Mouse (Mus musculus): ENCODE results near the gene Lrrc56. TPM values are rescaled to one million over a fixed set of nuclear protein-coding genes. Genes with fewer than 3 reads are reported as not detected.

The Lrrc56 gene
- polyA plus RNA-seq, 1 experiment, result 131 TPM

- Histone ChIP-seq H3K4me3 (ENCODE audit: control insufficient read depth, low read depth, low read length) (no peak overlapping the region), H3K27me3 (ENCODE audit: control insufficient read depth, insufficient read depth, low read length) (no peaks in the 10 kb centered on the region), H3K4me1 (ENCODE audit: control insufficient read depth, insufficient read depth, low read length) (peaks cover 7% of the 10 kb centered on the region), H3K27ac (ENCODE audit: control insufficient read depth, insufficient read depth, low read depth, low read length) (no peak overlapping the region), H3K36me3 (ENCODE audit: control insufficient read depth, insufficient read depth, low read length) (no peaks in the 10 kb centered on the region)
- TF ChIP-seq POLR2A (IDR thresholded peaks at IDR 0.05; ENCODE audit: control insufficient read depth, low read depth, low read length) (no peak), CTCF (IDR thresholded peaks at IDR 0.05; ENCODE audit: control insufficient read depth, insufficient read depth, insufficient replicate concordance, low read depth, low read length) (no peak)
Observed at GRCm38 (mm10) chr7:141191796-141192685, 1.9 kb upstream of the Lrrc56 start.

GRCm38 (mm10) chr7:141192776-141193347 is 1.1 kb upstream of the Lrrc56 start:
- no peaks in the 10 kb centered on the region for H3K27me3 ChIP-seq (ENCODE audit: control insufficient read depth, insufficient read depth, low read length)
- peak overlapping the region; percentile 42; the same call in 1 of the 2 replicates for H3K27ac ChIP-seq (ENCODE audit: control insufficient read depth, insufficient read depth, low read depth, low read length)
- H3K4me3 ChIP-seq (ENCODE audit: control insufficient read depth, low read depth, low read length), result peak overlapping the region; percentile 83
- H3K36me3 ChIP-seq (ENCODE audit: control insufficient read depth, insufficient read depth, low read length), result no peaks in the 10 kb centered on the region
- TF ChIP-seq POLR2A (IDR thresholded peaks at IDR 0.05; ENCODE audit: control insufficient read depth, low read depth, low read length), result no peak
- TF ChIP-seq CTCF (IDR thresholded peaks at IDR 0.05; ENCODE audit: control insufficient read depth, insufficient read depth, insufficient replicate concordance, low read depth, low read length), result no peak
- peaks cover 7% of the 10 kb centered on the region for H3K4me1 ChIP-seq (ENCODE audit: control insufficient read depth, insufficient read depth, low read length)

GRCm38 (mm10) chr7:141193348-141193856 is 555 bp upstream of the Lrrc56 start:
- no peaks in the 10 kb centered on the region for H3K27me3 ChIP-seq (ENCODE audit: control insufficient read depth, insufficient read depth, low read length)
- TF ChIP-seq CTCF (IDR thresholded peaks at IDR 0.05; ENCODE audit: control insufficient read depth, insufficient read depth, insufficient replicate concordance, low read depth, low read length), result no peak
- no peak for TF ChIP-seq POLR2A (IDR thresholded peaks at IDR 0.05; ENCODE audit: control insufficient read depth, low read depth, low read length)
- no peaks in the 10 kb centered on the region for H3K36me3 ChIP-seq (ENCODE audit: control insufficient read depth, insufficient read depth, low read length)
- H3K4me3 ChIP-seq (ENCODE audit: control insufficient read depth, low read depth, low read length), result peak overlapping the region; percentile 83
- H3K27ac ChIP-seq (ENCODE audit: control insufficient read depth, insufficient read depth, low read depth, low read length), result peak overlapping the region; percentile 42; the same call in 1 of the 2 replicates
- peaks cover 7% of the 10 kb centered on the region for H3K4me1 ChIP-seq (ENCODE audit: control insufficient read depth, insufficient read depth, low read length)

DNA sequence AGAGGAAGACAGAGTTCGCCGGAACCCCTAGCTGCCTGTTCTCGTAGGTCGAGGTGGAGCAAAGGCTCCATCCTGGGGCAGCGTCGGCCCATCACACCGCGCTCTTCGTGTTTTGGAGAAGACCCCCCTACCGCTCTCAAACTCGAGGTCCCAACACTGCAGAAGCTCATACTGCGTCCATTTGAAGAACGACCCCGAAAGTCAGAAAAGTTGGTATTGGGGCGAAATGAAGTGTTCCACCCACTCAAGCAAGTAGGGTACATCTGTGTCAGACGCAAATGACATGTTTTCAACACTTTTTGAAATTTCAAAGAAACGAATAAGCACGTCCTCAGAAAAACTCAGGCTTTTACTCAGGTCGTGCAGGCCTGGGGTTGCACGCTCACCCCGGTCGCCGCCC is 452 bp downstream of the Lrrc56 start:
- peak overlapping the region; percentile 79 for H3K27ac ChIP-seq (ENCODE audit: control insufficient read depth, insufficient read depth, low read depth, low read length)
- no peaks in the 10 kb centered on the region for H3K27me3 ChIP-seq (ENCODE audit: control insufficient read depth, insufficient read depth, low read length)
- peak overlapping the region; percentile 95 for H3K4me3 ChIP-seq (ENCODE audit: control insufficient read depth, low read depth, low read length)
- H3K4me1 ChIP-seq (ENCODE audit: control insufficient read depth, insufficient read depth, low read length), result peaks cover 7% of the 10 kb centered on the region
- TF ChIP-seq POLR2A (IDR thresholded peaks at IDR 0.05; ENCODE audit: control insufficient read depth, low read depth, low read length) (no peak), CTCF (IDR thresholded peaks at IDR 0.05; ENCODE audit: control insufficient read depth, insufficient read depth, insufficient replicate concordance, low read depth, low read length) (no peak)
- H3K36me3 ChIP-seq (ENCODE audit: control insufficient read depth, insufficient read depth, low read length), result no peaks in the 10 kb centered on the region; the same call in 1 of the 2 replicates

GRCm38 (mm10) chr7:141194830-141195229 is 873 bp downstream of the Lrrc56 start:
- TF ChIP-seq POLR2A (IDR thresholded peaks at IDR 0.05; ENCODE audit: control insufficient read depth, low read depth, low read length) (peak; percentile 84), CTCF (IDR thresholded peaks at IDR 0.05; ENCODE audit: control insufficient read depth, insufficient read depth, insufficient replicate concordance, low read depth, low read length) (no peak)
- peak overlapping the region; percentile 79 for H3K27ac ChIP-seq (ENCODE audit: control insufficient read depth, insufficient read depth, low read depth, low read length)
- H3K4me3 ChIP-seq (ENCODE audit: control insufficient read depth, low read depth, low read length), result peak overlapping the region; percentile 95
- peaks cover 7% of the 10 kb centered on the region for H3K4me1 ChIP-seq (ENCODE audit: control insufficient read depth, insufficient read depth, low read length)
- no peaks in the 10 kb centered on the region; the same call in 1 of the 2 replicates for H3K36me3 ChIP-seq (ENCODE audit: control insufficient read depth, insufficient read depth, low read length)
- H3K27me3 ChIP-seq (ENCODE audit: control insufficient read depth, insufficient read depth, low read length), result no peaks in the 10 kb centered on the region

GRCm38 (mm10) chr7:141195754-141196153 is 1.8 kb downstream of the Lrrc56 start:
- no peak overlapping the region for H3K27ac ChIP-seq (ENCODE audit: control insufficient read depth, insufficient read depth, low read depth, low read length)
- peaks cover 7% of the 10 kb centered on the region for H3K4me1 ChIP-seq (ENCODE audit: control insufficient read depth, insufficient read depth, low read length)
- no peaks in the 10 kb centered on the region; the same call in 1 of the 2 replicates for H3K36me3 ChIP-seq (ENCODE audit: control insufficient read depth, insufficient read depth, low read length)
- H3K27me3 ChIP-seq (ENCODE audit: control insufficient read depth, insufficient read depth, low read length), result no peaks in the 10 kb centered on the region
- no peak for TF ChIP-seq POLR2A (IDR thresholded peaks at IDR 0.05; ENCODE audit: control insufficient read depth, low read depth, low read length)
- no peak for TF ChIP-seq CTCF (IDR thresholded peaks at IDR 0.05; ENCODE audit: control insufficient read depth, insufficient read depth, insufficient replicate concordance, low read depth, low read length)
- H3K4me3 ChIP-seq (ENCODE audit: control insufficient read depth, low read depth, low read length), result peak overlapping the region; percentile 95; the same call in 1 of the 2 replicates
